Mouse (Mus musculus): ENCODE measurements around the gene Mcf2l. TPM values are rescaled to one million over a fixed set of nuclear protein-coding genes. Genes with fewer than 3 reads are reported as not detected.

Mcf2l gene
- polyA plus RNA-seq, 1 experiment from 2014 or later: 24.9 TPM

DNA sequence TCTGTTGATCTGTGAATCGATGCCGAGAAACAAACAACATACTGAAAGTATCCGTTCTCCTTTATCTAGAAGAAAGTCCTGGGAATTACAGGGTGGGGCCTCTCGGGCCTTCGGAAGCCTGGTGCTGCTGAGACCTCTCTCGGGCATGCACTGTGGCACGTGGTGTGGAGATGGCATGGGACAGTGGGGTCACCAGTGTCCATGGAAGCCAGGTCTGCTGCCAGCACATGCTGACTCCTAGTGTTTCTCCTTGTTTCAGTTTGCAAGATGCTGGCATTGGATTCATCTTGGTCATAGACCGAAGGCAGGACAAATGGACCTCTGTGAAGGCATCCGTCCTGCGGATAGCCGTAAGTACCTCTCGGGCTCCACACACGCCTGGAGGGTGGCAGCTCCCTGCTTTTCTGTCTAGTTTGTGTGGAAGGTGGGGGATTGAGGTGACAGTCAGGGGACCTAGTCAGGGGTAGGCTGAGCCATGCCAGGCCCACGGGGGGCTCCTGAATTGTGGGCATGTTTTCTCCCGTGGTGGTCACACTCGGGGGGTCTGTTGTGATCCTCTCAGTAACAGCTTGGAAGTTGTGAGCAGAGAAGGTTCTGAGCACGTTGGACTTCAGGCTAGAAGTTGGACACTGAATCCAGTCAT lies 111.1 kb downstream of the Mcf2l start:
- WGBS: 87% methylated on average over 17 of the region's 17 CpGs
- ATAC-seq (ENCODE audit: insufficient number of reproducible peaks, insufficient read depth, low FRiP score, low TSS enrichment): no peak
- Histone ChIP-seq H3K4me1 (no peaks in the 10 kb centered on the region), H3K27me3 (no peaks in the 10 kb centered on the region), H3K4me3 (no peak overlapping the region), H3K9ac (no peak overlapping the region), H3K36me3 (0 out of 2 replicates have a peak, but pooled peaks cover 3% of the 10 kb centered on the region), H3K27ac (no peak overlapping the region), H3K4me2 (replicated peaks) (no peak overlapping the region), H3K9me3 (0 out of 2 replicates have a peak, but pooled peaks cover 5% of the 10 kb centered on the region)

DNA sequence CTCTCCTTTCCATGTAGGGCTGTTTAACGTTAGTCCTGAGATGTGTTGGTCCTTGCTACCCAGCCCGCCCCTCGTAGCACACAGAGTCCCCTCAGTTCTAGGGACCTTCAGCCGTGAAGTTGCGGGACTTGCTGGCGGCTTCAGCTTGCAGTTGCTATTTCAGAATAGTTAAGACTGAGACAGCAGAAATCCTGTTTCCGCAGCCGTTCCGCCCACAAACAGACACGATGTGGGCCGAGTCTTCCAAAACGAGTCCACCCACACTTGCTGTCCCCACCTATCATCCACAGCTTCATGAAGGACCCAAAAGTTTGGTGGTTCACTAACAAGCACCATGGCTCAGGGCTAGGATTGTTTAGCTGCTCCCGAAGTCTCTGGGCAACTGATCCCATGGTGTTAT lies 111.7 kb downstream of the Mcf2l start:
- no peaks in the 10 kb centered on the region for H3K27me3 ChIP-seq
- WGBS: 82% methylated on average over 13 of the region's 13 CpGs

DNA sequence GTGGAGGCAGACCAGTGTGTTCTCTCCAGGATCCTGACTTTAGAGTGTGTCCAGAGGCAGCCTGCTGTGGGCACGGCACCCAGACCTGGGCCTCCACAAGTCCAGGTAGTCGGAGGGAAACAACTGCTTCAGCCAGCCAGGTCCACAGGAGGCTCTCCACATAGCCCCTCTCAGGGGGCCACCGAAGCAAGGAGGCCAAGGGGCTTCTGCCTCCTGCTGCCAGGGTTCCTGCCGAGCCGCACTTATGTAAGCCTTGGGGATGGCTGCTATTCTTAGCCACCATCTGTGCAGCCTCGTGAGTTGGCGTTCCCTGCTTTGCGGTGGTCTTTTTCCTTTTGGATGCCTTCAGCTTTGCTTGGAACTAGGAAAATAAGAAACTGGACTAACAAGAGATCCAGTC lies 114.0 kb downstream of the Mcf2l start:
- H3K36me3 ChIP-seq: 0 out of 2 replicates have a peak, but pooled peaks cover 3% of the 10 kb centered on the region
- no peak overlapping the region for H3K27ac ChIP-seq
- no peak overlapping the region for H3K9ac ChIP-seq
- H3K4me2 ChIP-seq (replicated peaks): no peak overlapping the region
- ATAC-seq (ENCODE audit: insufficient number of reproducible peaks, insufficient read depth, low FRiP score, low TSS enrichment): no peak
- no peaks in the 10 kb centered on the region for H3K27me3 ChIP-seq
- no peak overlapping the region for H3K4me3 ChIP-seq
- 80% methylated on average over 8 of the region's 8 CpGs for WGBS
- H3K4me1 ChIP-seq: no peaks in the 10 kb centered on the region
- no peaks in the 10 kb centered on the region for H3K9me3 ChIP-seq

More for the DNA sequence above, 111.7 kb downstream of the Mcf2l start:
- Histone ChIP-seq H3K4me2 (replicated peaks) (no peak overlapping the region), H3K9me3 (0 out of 2 replicates have a peak, but pooled peaks cover 5% of the 10 kb centered on the region), H3K4me1 (no peaks in the 10 kb centered on the region), H3K4me3 (no peak overlapping the region), H3K9ac (no peak overlapping the region), H3K27ac (no peak overlapping the region), H3K36me3 (0 out of 2 replicates have a peak, but pooled peaks cover 3% of the 10 kb centered on the region)
- ATAC-seq (ENCODE audit: insufficient number of reproducible peaks, insufficient read depth, low FRiP score, low TSS enrichment): no peak

DNA sequence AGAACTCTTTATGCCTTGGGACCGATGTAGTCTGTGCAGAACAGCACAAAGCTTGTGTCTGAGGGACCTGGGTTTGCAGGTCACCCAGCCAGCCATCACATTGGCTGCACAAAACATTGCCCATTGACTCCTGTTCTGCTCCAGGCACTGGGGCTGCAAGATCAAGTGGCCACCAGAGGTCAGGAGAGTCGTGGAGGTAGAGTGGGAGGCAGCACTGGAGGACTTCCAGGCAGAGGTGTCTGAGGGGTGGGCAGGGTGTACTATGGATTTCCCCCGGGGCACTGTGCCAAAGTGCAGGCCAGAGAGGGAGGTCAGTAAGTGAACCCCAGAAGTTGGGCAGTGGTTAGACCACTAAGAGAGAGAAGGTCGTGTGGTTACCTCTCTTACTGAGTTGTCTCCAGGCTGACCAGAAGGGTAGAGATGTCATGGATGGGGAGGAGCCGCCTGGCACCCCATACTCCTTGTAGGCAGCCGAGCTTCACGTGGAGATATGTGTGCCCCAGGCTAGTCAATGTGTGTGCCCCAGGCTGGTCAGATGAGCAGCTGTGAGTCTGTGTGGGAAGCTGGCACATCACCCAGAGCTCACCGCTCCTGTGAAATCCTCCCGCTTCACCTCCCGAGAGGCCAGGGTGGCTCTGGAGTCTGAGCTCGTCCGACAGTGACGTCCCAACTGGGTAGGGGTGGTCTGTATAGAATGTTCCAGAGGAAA lies 115.3 kb downstream of the Mcf2l start:
- ATAC-seq (ENCODE audit: insufficient number of reproducible peaks, insufficient read depth, low FRiP score, low TSS enrichment): 0 out of 2 replicates have a peak, but pooled peaks have one; percentile 13
- Histone ChIP-seq H3K4me3 (no peak overlapping the region), H3K27me3 (no peaks in the 10 kb centered on the region), H3K27ac (no peak overlapping the region), H3K4me1 (no peaks in the 10 kb centered on the region), H3K9ac (no peak overlapping the region), H3K4me2 (replicated peaks) (no peak overlapping the region), H3K36me3 (0 out of 2 replicates have a peak, but pooled peaks cover 6% of the 10 kb centered on the region), H3K9me3 (no peaks in the 10 kb centered on the region)
- WGBS: 78% methylated on average over 13 of the region's 13 CpGs

DNA sequence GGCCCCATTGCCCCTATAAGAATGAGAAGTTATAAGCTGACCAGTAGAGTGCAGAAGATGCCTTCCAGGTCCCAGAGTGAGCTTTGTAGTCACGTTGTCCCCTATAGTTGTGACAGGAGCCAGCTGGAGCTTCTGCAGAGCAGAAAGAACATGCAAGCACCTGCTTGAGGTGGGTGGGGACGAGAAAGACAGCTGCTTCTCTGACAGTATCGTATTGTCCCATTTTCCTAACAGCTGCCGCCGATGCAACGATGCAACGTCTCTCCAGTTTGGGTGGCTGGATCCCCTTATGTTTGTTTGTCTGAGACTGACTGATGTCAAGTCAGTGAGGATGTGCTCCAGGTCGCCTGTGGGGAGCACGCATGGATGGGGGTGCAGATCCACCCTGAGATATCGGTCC lies 117.8 kb downstream of the Mcf2l start:
- Histone ChIP-seq H3K36me3 (0 out of 2 replicates have a peak, but pooled peaks cover 6% of the 10 kb centered on the region), H3K4me3 (no peak overlapping the region), H3K4me2 (replicated peaks) (no peak overlapping the region), H3K27me3 (no peaks in the 10 kb centered on the region), H3K9ac (no peak overlapping the region), H3K4me1 (peaks cover 10% of the 10 kb centered on the region), H3K27ac (no peak overlapping the region), H3K9me3 (no peaks in the 10 kb centered on the region)
- ATAC-seq (ENCODE audit: insufficient number of reproducible peaks, insufficient read depth, low FRiP score, low TSS enrichment): no peak
- 85% methylated on average over 10 of the region's 10 CpGs for WGBS

DNA sequence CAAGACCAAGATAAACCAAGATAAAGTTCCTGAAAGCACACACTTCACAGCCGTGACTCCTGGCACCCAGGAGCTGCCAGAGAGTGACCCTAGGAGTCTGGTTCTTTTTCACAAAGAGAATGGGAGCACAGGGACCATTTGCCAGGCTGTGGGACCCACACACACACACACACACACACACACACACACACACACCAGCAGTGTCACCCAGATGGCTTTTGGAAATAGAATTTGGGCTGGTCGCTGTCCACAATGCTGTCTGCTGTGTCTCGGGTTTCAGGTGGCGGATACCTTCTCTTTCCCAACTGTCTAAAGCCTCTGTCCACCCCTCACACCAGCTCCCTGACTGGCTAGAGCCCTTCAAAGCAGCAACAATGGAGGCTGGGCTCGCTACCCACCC lies 120.9 kb downstream of the Mcf2l start:
- no peak overlapping the region for H3K9ac ChIP-seq
- peaks cover 25% of the 10 kb centered on the region for H3K4me1 ChIP-seq
- no peaks in the 10 kb centered on the region for H3K9me3 ChIP-seq
- no peak overlapping the region for H3K4me3 ChIP-seq
- H3K36me3 ChIP-seq: peaks cover 15% of the 10 kb centered on the region
- no peaks in the 10 kb centered on the region for H3K27me3 ChIP-seq
- 74% methylated on average over 5 of the region's 5 CpGs for WGBS
- no peak overlapping the region for H3K27ac ChIP-seq
- ATAC-seq (ENCODE audit: insufficient number of reproducible peaks, insufficient read depth, low FRiP score, low TSS enrichment): no peak
- no peak overlapping the region for H3K4me2 ChIP-seq (replicated peaks)

DNA sequence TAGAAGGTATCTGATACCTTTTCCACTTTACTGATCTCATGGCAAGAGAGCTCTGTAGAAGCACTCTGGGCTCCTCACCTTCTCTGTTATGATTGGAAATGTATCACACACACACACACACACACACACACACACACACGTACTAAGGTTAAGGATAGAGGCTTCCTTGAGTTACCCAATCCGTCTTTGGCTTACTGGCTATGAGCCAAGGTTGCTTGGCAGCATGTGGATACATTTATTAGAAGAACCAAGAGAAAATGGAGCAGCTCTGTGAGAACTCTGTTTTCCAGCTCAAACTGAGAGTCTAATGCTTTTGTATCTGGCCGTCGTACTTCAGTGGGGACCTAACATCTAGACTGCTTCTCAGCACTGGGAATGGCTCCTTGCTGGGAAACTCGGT lies 121.9 kb downstream of the Mcf2l start:
- Histone ChIP-seq H3K4me2 (replicated peaks) (no peak overlapping the region), H3K36me3 (peaks cover 22% of the 10 kb centered on the region), H3K27me3 (no peaks in the 10 kb centered on the region), H3K27ac (0 out of 2 replicates have a peak overlapping the region, but pooled peaks have one; percentile 32), H3K4me3 (no peak overlapping the region), H3K9ac (no peak overlapping the region), H3K4me1 (peaks cover 25% of the 10 kb centered on the region), H3K9me3 (no peaks in the 10 kb centered on the region)
- WGBS: 64% methylated on average over 5 of the region's 5 CpGs
- ATAC-seq (ENCODE audit: insufficient number of reproducible peaks, insufficient read depth, low FRiP score, low TSS enrichment): no peak

DNA sequence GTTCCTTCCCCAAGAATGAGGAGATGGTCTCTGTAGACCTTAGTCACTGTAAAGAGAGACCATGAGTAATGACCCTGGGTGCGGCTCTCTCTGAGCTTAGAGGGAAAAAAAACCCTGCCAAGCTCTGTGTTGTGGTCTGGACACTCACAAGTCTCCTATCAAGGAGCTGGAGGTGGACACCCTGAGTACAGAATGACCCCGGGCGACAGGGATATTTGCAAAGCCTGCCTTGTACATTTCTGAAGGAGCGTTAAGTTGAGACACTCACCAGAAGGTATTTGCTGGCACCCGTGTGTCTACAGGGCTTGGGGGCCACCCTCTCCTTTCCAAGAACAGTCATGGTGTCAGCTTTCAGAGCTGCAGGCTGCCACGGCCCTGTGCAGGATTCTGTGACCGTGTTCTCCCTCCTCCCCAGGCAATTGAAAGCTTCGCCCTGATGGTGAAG lies 123.2 kb downstream of the Mcf2l start:
- Histone ChIP-seq H3K9me3 (no peaks in the 10 kb centered on the region), H3K9ac (no peak overlapping the region), H3K27me3 (no peaks in the 10 kb centered on the region), H3K4me2 (replicated peaks) (no peak overlapping the region), H3K4me3 (no peak overlapping the region), H3K36me3 (peaks cover 36% of the 10 kb centered on the region), H3K4me1 (peaks cover 25% of the 10 kb centered on the region), H3K27ac (peak overlapping the region; percentile 77)
- ATAC-seq (ENCODE audit: insufficient number of reproducible peaks, insufficient read depth, low FRiP score, low TSS enrichment): peak; percentile 62; the same call in 1 of the 2 replicates
- WGBS: 31% methylated on average over 8 of the region's 8 CpGs

DNA sequence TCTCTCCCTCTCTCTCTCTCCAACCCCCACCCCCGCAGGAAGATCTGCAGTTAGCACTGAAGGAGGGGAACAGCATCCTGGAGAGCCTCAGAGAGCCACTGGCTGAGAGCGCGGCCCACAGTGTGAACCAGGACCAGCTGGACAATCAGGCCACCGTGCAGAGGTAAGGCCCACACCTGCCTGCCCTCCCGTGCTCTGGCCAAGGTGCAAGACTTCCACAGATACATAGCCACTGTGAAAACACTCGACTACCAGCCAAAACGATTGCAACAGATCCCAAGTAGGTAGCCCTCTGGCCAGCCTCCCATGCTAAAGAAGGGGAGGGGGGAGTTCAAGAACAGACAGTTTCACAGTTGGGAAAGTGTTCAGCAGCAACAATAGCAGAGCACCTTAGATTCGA lies 124.7 kb downstream of the Mcf2l start:
- ATAC-seq (ENCODE audit: insufficient number of reproducible peaks, insufficient read depth, low FRiP score, low TSS enrichment): no peak
- no peak overlapping the region for H3K9ac ChIP-seq
- no peaks in the 10 kb centered on the region for H3K9me3 ChIP-seq
- H3K4me2 ChIP-seq (replicated peaks): no peak overlapping the region
- peaks cover 51% of the 10 kb centered on the region for H3K36me3 ChIP-seq
- no peaks in the 10 kb centered on the region for H3K27me3 ChIP-seq
- no peak overlapping the region for H3K4me3 ChIP-seq
- H3K4me1 ChIP-seq: peaks cover 25% of the 10 kb centered on the region
- H3K27ac ChIP-seq: no peak overlapping the region
- WGBS: 77% methylated on average over 7 of the region's 8 CpGs

DNA sequence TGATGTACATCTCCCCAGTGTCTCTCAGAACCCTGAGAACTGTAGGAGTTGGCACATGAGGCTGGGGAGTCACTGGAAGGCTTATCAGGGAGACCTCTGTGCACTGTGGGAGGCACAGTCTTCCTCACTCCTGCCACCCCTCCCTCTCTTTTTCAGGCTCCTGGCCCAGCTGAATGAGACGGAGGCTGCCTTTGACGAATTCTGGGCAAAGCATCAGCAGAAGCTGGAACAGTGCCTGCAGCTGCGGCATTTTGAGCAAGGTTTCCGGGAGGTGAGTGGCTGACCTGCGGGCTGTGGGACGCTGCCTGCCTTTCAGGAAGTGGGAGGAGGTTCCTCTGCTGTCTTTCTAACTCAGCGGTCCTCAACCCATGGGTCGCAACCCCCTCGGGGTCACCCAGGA lies 126.2 kb downstream of the Mcf2l start:
- ATAC-seq (ENCODE audit: insufficient number of reproducible peaks, insufficient read depth, low FRiP score, low TSS enrichment): no peak
- WGBS: 83% methylated on average over 9 of the region's 9 CpGs

DNA sequence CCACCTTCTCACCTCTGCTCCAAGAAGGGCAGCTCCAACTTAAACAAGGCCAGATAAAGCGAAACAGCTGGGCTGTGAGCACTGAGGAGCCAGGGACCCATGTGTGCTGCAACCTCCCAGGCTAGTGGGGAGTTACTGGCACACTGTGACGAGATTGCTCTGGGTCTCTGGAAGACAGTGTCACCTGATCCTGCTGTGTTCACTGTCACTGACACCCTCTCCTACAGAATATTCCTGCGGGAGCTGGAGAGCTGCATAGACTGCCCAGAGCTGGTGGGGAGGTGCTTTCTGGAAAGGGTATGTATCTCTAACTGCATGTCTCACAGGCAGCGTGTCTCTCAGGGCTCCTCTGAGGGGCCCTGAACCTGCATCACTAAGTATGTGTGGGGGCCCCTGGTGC lies 133.9 kb downstream of the Mcf2l start:
- 56% methylated on average over 4 of the region's 4 CpGs for WGBS
- H3K9me3 ChIP-seq: no peaks in the 10 kb centered on the region
- H3K27ac ChIP-seq: no peak overlapping the region
- no peak for ATAC-seq (ENCODE audit: insufficient number of reproducible peaks, insufficient read depth, low FRiP score, low TSS enrichment)
- peaks cover 84% of the 10 kb centered on the region for H3K36me3 ChIP-seq
- H3K9ac ChIP-seq: no peak overlapping the region
- no peak overlapping the region for H3K4me2 ChIP-seq (replicated peaks)
- no peaks in the 10 kb centered on the region for H3K27me3 ChIP-seq
- H3K4me3 ChIP-seq: no peak overlapping the region
- H3K4me1 ChIP-seq: no peaks in the 10 kb centered on the region

More for the DNA sequence above, 126.2 kb downstream of the Mcf2l start:
- H3K9me3 ChIP-seq: no peaks in the 10 kb centered on the region
- no peak overlapping the region for H3K27ac ChIP-seq
- H3K4me1 ChIP-seq: peaks cover 25% of the 10 kb centered on the region
- peaks cover 60% of the 10 kb centered on the region for H3K36me3 ChIP-seq
- H3K4me3 ChIP-seq: no peak overlapping the region
- no peaks in the 10 kb centered on the region for H3K27me3 ChIP-seq
- no peak overlapping the region for H3K4me2 ChIP-seq (replicated peaks)
- H3K9ac ChIP-seq: no peak overlapping the region

DNA sequence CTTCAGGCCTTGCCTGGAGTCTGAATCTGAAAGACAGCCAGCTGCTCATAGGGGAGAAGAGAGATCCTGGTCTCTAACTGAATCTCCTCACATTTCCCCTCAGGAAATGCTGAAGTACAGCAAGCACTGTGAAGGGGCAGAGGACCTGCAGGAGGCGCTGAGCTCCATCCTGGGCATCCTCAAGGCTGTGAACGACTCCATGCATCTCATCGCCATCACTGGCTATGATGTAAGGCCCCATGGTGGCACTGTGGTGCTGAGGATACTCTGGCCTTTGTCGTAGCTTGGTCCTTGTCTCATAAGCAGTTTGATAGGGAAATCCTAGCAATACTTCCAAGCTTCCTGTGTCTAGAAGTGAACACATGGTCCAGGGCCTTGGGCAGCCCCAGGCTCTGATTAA lies 136.7 kb downstream of the Mcf2l start:
- H3K9me3 ChIP-seq: no peaks in the 10 kb centered on the region
- no peak overlapping the region for H3K4me2 ChIP-seq (replicated peaks)
- H3K36me3 ChIP-seq: peaks cover 78% of the 10 kb centered on the region
- 56% methylated on average over 4 of the region's 4 CpGs for WGBS
- no peak for ATAC-seq (ENCODE audit: insufficient number of reproducible peaks, insufficient read depth, low FRiP score, low TSS enrichment)
- no peaks in the 10 kb centered on the region for H3K27me3 ChIP-seq
- H3K4me1 ChIP-seq: no peaks in the 10 kb centered on the region
- H3K4me3 ChIP-seq: no peak overlapping the region
- H3K27ac ChIP-seq: no peak overlapping the region
- H3K9ac ChIP-seq: no peak overlapping the region
